Mouse (Mus musculus) gastrocnemius, postnatal 25 days (tissue): Measurements from ENCODE around the gene 2310011J03Rik. TPM values are rescaled to one million over a fixed set of nuclear protein-coding genes. Genes with fewer than 3 reads are reported as not detected.

Experiments used
- DNase-seq: peaks from one replicate; pipeline ENCODE4 v3.0.0; 2022
- total RNA-seq, 2 experiments: library from RNA; stranded (reverse); gene quantifications; 1 replicate in 1 of 2; 2 replicates in 1 of 2; pipeline ENCODE4 v1.2.3; 2021

The 2310011J03Rik gene
- total RNA-seq, 2 experiments from 2014 or later, result 6.5 to 7.0 TPM

DNA sequence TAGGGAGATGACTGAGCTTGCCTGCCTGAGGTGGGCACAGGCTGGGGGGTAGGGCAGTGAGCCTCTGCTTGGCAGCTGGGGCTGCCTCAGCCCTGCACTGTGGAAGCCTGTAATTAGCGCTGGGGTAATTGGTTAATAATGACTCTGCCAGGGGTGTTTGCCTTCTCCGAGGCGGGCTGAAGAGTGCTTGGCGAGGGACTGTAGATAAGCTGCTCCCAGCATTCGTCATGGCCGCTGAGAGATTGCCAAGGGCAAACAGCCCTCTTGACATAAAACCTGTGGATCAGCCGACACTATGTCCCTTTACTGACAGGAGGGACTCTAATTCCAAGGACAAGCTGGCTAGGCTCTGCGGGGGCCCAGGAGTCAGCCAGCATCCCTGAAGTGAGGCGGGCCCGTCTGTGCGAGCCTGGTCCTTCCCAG lies 4.0 kb downstream of the 2310011J03Rik start:
- DNase-seq, result no peak

- DNase-seq, result no peak
Observed at GRCm38 (mm10) chr10:80315315-80315714, 5.0 kb downstream of the 2310011J03Rik start.

GRCm38 (mm10) chr10:80314494-80315001 lies 5.8 kb downstream of the 2310011J03Rik start:
- DNase-seq, result no peak

GRCm38 (mm10) chr10:80313627-80314201 lies 6.6 kb downstream of the 2310011J03Rik start:
- no peak for DNase-seq

GRCm38 (mm10) chr10:80312586-80313504 lies 7.5 kb downstream of the 2310011J03Rik start:
- no peak for DNase-seq

- no peak for DNase-seq
Observed at GRCm38 (mm10) chr10:80311560-80311959, 8.8 kb downstream of the 2310011J03Rik start.

DNA sequence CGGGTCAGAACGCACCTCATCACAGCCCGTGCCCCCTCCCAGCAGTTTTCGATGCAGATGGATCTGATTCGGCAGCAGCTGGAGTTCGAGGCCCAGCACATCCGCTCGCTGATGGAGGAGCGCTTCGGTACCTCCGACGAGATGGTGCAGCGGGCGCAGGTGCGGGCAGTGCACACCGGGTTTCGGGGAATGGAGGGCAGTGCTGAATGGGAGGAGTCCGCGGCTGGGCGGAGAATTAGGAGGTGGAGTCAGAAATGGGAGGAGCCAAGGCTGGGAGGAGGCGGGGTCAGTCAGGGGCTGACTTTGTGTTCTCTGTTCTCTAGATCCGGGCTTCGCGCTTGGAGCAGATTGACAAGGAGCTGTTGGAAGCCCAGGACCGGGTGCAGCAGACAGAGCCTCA lies 15.5 kb downstream of the 2310011J03Rik start:
- no peak for DNase-seq

- no peak for DNase-seq
Observed at GRCm38 (mm10) chr10:80304458-80304857, 15.9 kb downstream of the 2310011J03Rik start.

DNA sequence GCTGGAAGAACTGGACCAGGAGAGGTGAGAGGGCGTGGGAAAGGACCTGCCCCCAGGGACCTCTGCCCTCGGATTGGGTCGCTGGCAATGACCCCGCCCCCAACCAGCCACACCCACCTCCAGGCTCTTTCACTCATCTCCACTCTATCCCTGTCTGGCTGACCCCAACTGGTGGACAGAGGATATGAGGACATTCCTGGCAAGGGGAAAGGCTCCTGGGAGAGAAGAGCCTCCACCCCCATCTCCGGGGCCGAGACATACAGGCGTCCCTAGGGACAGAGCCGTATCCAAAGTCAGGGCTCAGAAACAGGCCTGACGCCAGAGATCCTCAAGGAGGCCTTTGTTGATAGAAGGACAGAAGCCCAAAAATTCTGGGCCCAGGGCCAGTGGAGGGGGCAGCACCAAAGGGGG lies 17.9 kb downstream of the 2310011J03Rik start:
- peak; percentile 87 for DNase-seq

GRCm38 (mm10) chr10:80302082-80302355 lies 18.3 kb downstream of the 2310011J03Rik start:
- DNase-seq, result no peak

GRCm38 (mm10) chr10:80301256-80302081 lies 18.9 kb downstream of the 2310011J03Rik start:
- DNase-seq, result no peak

GRCm38 (mm10) chr10:80300672-80301181 lies 19.6 kb downstream of the 2310011J03Rik start:
- DNase-seq, result no peak

DNA sequence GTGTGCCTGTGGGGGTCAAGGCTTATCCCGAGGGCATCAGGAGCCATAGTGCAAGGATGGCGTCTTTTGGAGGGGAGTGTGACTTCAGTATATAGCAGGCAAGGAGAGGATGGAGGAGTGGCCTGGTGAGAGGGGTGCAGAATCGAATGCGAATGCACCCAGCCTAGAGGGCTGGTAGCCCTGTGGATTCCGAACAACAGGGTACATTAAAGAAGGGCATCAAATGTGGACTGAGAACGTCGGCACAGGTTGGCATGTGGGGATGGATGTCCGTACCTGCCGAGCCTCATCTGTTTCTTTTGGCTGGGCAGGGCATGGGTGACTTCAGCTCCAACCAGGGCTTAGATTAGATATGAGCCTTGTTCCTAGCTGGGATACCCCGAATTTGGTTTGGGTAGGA lies 20.5 kb downstream of the 2310011J03Rik start:
- no peak for DNase-seq

GRCm38 (mm10) chr10:80299301-80299700 lies 21.0 kb downstream of the 2310011J03Rik start:
- no peak for DNase-seq

DNA sequence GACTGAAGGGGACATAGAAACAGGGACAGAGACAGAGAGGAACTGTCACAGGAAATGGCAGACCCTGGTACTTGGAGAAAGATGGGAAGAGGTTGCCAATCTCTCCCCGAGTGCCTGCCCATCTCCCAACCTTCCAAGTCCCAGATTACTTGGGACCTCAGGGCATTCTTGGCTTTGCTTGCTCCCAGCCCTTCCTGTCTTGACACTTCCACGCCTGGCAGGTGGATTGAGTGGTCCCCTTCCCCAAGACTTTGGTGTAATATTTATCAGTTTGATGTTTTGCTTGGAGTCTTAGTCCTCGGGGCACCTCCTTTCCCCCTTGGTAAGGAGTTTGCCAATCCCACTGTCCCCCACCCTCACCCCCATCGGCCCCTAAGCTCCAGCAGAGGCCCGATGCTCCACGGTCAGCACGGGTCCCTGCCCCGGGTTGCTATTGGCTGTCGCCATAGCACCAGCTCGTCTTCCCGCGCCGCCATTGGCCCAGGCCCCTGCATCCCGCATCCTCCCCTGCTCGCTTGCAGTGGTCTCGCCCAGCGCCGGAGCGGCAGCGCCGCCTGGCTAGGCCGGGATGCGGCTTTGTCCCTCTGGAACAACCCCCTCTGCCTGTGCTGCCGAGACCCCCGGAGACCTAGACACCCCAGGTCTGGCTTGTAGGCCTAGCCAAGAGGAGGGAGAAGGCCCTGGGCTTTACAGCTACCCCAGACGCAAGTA lies 21.6 kb downstream of the 2310011J03Rik start:
- DNase-seq, result peak; percentile 59

GRCm38 (mm10) chr10:80297526-80298133 lies 22.7 kb downstream of the 2310011J03Rik start:
- no peak for DNase-seq

DNA sequence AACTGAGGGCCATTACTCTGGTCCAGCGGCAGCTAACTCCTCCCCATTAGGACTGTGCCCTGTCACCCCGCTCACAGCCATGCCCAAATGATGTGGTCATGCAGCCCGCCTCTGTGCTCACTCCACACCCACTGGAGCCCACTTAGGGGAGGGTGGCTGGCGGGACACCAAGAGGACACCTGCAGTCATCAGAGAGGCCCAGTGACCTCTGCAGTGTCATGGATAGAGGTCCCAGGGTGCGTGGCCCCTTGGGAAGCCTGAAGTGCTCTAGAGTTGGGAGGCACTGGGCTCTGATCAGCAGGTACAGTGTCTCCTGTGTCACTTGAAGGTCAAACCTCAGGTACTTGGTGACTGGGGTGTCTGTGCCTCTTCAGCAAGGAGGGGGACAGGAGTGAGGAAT lies 23.5 kb downstream of the 2310011J03Rik start:
- DNase-seq, result no peak

- DNase-seq, result peak; percentile 70
Observed at GRCm38 (mm10) chr10:80295618-80296425, 24.5 kb downstream of the 2310011J03Rik start, which contains the start of gene Apc2. Gene Apc2 (plus strand): TSS chr10:80295977.

DNA sequence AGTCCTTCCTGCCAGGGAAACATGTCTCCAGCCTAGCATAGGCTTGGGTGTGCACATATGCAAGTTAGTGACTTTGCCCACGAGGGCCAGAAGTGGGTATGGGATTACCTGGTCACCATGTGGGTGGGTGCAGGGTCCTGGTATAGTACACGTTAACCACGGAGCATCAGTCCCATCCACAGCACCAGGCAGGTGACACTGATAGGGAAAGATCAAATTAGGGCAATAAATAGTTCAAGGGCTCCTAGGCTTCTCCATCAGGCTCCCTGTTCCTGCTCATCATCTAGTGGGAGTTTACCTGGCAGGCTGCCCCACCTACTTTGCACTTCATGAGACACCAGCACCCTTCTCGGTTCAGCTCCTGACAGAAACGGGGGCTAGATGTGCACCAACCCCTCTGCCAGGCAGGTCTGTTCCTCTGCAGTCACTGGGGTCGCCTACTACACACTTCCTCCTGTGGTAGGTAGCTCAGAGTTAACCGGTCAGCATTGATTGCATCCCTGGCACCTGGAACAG lies 25.5 kb downstream of the 2310011J03Rik start:
- DNase-seq, result no peak

- no peak for DNase-seq
Observed at GRCm38 (mm10) chr10:80294311-80294710, 26.0 kb downstream of the 2310011J03Rik start.
